Mouse (Mus musculus) embryo, embryonic 11 days (tissue): ENCODE results near the gene Syt16.

Experiments used
- DNase-seq: peaks from one replicate; pipeline ENCODE4 v3.0.0-alpha.2; 2015

Syt16 gene

DNA sequence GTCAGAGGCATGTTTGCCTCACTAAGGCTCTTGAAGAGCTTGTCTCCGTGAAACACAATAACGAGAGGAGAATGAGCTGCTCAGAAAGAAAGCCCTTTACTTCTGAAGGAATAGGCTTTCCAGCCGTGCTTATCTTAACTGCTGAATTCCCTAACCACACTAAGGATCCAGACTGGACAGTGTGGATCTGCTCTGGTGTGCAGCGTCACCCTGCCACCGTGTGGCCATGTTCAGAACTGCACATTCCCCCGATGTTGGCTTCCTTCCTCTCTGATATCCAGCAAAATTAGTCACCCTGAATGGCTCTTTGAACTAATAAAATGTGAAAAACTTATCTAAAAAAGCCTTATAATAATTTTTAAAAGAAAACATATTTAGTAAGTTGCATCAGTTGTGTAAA, 16.3 kb downstream of the Syt16 start:
- peak; percentile 81 for DNase-seq

DNA sequence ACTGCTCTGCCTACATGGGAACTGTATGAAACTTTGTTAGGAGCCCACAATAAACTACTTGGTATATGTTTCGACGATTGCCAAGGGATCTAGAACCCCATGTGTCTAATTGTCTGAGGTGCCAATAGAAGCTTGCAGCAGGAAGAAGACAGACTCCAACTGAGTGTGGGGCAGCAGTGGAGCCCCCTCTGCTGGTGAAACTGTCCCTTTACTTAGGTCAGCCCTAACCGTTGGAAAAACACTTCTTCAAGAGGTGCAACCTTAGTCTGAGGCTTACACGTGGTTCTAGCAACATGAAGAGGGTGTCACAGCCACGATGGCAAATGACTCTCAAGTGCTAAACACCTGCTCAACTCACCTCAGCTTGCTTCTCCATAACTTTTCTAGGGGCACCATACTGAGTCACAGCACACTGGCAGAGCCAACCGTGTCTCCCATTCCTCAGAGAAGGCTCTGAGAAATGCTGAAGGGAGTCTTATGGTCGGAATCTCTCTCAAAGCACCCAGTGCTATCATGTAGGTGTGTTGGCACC, 17.3 kb downstream of the Syt16 start:
- DNase-seq: no peak

DNA sequence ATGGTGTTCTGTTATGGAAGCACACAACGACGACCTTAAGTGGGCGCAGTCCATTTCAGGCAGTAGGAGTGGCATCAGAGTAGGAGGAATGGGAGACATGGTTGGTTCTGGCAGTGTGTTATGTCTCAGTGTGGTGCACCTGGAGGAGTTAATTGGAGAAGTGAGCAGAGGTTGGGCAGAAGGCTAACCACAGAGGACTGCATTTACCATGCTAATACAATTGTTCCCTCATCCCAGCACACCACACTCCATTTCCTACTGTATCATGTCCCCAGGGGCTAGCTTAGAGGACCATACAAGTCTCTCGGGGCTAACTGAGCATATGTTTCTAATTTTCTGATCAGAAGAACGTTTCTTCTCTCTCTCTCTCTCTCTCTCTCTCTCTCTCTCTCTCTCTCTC, 18.0 kb downstream of the Syt16 start:
- no peak for DNase-seq

DNA sequence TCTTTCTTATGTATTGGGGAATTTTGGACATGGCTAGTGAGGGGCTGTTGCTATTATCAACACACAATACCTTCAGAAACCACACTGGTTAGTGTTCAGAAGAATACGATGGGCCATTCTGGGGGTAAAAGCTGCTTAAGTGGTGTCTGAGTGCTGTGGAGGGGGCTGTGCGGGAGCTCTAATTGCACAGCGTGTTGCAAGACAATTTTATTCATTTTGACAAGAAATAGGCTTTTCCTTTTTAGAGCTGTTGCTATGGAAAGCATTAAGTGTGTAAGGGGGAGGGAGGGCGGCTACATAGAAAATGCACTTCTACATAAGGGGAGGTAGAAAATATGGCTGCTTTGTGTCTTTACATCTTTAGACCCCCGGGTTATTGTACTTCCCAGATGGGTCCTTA, 25.8 kb downstream of the Syt16 start:
- no peak for DNase-seq

- DNase-seq: no peak
These were observed 27.5 kb downstream of the Syt16 start for GRCm38 (mm10) chr12:74024912-74025311.

GRCm38 (mm10) chr12:74043225-74043624, 45.8 kb downstream of the Syt16 start:
- no peak for DNase-seq

GRCm38 (mm10) chr12:74043755-74044154, 46.3 kb downstream of the Syt16 start:
- no peak for DNase-seq

GRCm38 (mm10) chr12:74044241-74044640, 46.8 kb downstream of the Syt16 start:
- DNase-seq: no peak

GRCm38 (mm10) chr12:74055336-74055931, 58.0 kb downstream of the Syt16 start:
- DNase-seq: peak; percentile 83

DNA sequence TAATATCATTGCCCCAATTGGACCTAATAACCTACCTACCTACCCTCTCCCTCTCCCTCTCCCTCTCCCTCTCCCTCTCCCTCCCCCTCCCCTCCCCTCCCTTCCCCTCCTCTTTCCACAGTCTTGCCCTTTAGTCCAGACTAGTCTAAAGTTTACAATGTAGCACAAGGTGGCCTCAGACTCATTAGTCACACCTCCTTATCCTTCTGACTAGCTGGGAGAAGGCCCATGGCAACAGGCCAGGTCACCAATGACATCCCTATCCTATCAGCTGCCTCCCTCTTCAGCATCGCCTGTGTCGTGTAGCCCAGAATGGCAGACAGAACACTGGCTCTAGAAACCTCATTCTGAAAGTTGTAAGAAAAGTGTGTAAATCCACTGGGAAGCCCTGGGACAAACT, 58.7 kb downstream of the Syt16 start:
- DNase-seq: no peak

- no peak for DNase-seq
These were observed 65.1 kb downstream of the Syt16 start for GRCm38 (mm10) chr12:74062547-74062946.

DNA sequence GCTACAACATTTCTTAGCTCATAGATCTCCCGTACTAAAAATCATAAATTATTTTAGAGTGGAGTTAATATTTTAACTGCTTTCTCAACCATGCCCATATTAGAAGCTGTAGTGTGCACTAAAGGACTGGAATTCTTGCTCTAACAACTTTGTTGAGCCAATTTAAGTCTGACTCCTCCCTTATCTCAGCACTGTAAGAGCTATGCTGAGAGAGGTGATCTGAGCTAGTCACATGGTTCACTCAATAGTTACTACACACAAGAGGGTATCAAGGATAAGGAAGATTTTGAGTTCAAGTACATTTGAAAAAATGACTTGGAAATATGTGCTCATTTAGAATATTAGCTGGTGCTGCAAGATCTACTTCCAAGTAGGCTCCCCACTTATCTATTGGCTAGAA, 71.5 kb downstream of the Syt16 start:
- no peak for DNase-seq

- no peak for DNase-seq
These were observed 78.1 kb downstream of the Syt16 start for GRCm38 (mm10) chr12:74075590-74075989.

DNA sequence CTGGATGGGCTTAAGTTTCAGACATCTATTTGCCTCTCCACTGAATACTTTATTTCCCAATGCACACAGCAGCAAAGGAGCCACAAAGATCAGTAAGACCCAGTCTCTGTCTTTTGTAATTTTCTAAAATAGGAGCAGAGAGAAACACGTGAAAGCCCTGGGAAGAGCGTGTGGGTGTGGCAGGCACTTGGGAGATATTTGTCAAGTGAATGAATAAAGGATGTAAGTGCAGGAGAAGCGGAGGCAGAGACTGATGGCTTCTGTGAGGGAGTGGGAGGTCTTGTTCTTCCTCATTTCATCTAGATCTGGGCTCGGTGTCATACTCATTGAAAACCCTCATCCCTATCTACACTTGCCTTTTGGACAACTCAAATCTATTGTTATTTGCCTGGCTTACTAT, 78.6 kb downstream of the Syt16 start:
- no peak for DNase-seq

- no peak for DNase-seq
These were observed 83.7 kb downstream of the Syt16 start for GRCm38 (mm10) chr12:74081122-74081521.

DNA sequence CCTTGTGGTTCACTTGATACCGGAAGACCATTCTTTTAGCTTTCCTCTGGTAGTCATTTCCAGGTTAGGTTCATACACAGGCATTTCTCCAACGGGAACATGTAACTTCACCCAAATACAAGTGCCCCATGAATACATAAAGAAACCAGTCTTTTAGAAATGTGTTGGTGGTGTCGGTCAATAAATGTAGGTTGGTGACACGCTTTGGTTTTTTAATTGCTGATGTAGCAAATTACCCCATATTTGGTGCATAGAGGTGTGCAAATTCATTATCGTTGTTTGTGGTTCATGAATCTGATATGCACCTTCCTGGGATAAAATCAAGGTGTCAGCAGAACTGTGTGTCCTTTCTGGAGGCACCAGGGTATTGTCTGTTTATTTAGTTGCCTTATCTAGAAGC, 86.9 kb downstream of the Syt16 start:
- no peak for DNase-seq

GRCm38 (mm10) chr12:74087086-74087485, 89.6 kb downstream of the Syt16 start:
- DNase-seq: peak; percentile 29

- DNase-seq: no peak
These were observed 92.1 kb downstream of the Syt16 start for GRCm38 (mm10) chr12:74089342-74090131.

DNA sequence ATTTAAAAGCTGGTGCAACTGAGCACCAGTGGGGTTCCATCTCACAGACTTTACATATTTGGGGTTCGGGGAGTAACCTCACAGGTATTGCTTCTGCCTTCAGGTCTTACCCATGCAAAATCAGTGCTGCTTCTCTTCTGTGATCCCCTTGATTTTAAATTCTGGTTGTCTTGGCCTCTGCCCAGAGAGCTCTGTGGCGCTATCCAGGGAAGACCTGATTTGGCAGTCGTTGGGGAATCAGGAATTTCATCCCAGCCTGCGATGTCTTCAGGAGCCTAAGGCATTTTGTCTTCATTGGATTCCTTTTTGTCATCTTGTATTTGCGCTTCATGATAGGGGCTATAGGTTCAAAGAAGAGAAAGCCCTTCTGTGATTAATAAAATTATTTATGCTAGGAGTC, 95.1 kb downstream of the Syt16 start:
- no peak for DNase-seq

DNA sequence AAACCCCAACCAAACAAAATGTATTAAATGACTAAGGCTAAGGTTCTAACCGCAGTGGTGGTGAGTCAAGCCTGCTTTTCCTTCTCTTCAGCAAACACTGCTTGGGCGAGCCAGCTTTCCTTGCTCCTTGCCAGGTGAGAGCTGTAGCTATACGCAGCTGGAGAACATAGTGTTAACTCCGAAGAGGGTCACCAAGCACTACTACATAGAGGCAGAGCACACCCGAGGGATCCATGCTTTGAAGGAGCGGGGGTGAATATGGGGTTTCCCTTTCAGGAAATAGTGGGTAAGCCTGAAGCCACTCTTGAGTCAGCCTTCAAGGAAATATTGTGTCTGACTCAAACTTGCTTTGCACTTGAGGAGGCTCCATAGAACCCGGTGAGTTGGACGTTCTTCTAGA, 95.6 kb downstream of the Syt16 start:
- no peak for DNase-seq

DNA sequence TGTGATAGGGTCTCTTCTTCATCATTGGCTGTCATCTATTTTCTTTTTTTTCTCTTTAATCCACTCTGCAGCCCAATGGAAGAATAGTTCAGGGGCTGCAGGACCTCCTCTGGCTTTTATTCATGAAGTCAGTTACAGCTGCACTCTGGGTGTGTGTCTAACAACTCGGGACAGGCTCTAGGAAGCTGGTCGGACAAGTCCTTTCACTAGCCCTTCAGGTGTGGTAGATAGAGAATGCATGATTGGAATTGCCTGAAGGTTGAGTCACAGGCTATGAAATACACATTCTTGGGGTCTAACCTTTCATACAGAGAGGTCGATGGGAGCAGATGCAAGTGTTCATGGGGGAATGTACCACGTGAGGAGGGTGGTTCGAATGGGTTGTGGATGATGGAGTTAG, 97.2 kb downstream of the Syt16 start:
- DNase-seq: no peak

DNA sequence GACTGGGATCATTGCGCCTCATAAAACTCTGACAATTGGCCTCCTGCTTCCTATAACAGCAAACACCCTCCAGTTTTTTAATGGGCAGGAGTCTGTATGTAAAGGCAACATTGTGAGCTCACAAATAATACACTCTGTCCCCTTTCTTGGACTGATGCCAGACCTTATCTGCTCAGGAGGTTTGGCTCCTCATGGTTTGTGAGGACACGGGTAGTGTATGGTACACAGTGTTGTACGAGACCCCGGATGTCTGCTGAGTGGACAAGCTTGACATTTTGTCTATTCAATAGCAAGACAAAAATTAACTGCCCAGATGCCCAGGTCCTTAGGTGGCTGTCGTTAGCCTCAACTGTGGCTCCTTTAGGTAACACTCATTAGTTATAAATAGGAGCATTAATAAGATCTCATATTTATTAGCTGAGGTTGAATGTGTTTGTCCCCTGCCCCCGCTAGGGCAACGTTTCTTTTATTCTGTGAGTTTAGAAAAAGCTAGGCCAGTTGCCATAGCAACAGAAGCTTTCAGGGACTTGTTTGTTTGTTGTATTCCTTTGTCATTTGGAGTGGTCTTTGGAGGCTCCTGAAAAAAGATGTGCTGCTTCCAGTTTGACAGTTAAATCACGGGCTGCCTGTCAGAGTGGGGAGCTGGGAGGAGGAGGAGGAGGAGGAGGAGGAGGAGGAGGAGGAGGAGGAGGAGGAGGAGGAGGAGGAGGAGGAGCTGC, 101.3 kb downstream of the Syt16 start:
- peak; percentile 33 for DNase-seq

DNA sequence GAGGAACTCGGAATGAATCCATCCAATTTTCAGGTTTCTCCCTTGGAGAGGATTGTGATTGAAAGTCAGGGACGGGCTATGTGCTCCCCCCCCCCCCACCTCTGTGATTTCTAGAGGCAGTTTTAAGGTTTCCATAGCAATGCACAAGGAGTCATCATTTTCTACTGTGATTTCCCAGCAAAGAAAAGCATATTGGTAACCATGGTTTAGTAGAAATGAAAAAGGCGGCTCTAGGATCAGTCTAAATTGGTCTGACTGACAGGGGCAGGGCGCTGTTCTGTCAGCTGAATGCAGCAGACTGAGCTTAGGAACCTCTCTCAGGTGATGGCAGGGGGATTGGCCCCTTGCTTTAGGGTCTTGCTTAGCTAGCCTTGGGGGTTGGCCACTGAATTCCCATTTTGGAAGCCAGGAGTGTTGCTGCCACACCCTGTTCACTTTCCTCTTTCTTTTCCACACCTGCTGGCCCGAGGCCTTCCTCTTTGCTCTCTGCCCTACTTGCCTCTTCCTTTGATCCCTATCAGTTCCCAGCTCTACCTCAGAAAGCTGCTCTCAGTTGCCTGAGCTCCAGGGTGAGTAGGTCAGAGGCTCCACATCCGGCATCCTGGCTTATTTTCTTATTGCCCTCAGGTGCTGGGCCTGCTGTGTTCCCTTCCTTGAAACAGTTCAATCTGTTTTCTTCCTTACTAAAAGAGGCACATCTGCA, 108.5 kb downstream of the Syt16 start:
- no peak for DNase-seq
